In genomic region chr16:89958982-89959381, GRCm38 (mm10) we compare ENCODE assay signal across 9 mouse cellular contexts.
DNase-seq lines count a peak whose midpoint lies in the region; ATAC-seq and TF ChIP-seq lines count a peak whose summit lies in the region.
"Had no signal": no experiment of that assay in that cellular context is flagged by ENCODE, and none has a peak within 500 bp of the region (broad histone marks: within the 10 kb centered on the region; RNA-seq: fewer than 3 reads in every experiment).

No protein-coding gene starts in this region.

- peaks cover 13% of the 10 kb centered on the region for H3K4me1 ChIP-seq in intestine, embryonic 14.5 days (replicated peaks; ENCODE audit: control insufficient read depth, insufficient read depth, low read length)
- peaks cover 5% of the 10 kb centered on the region for H3K4me1 ChIP-seq in intestine, postnatal 0 days (replicated peaks; ENCODE audit: control insufficient read depth, insufficient read depth, low read length)
- peaks cover 12% of the 10 kb centered on the region for H3K4me1 ChIP-seq in thymus, adult 2 months (replicated peaks; ENCODE audit: control insufficient read depth, insufficient read depth, low read length)

- H3K9me3 ChIP-seq in intestine, embryonic 14.5 days (ENCODE audit: control insufficient read depth, low read length): no peaks in the 10 kb centered on the region
- H3K9me3 ChIP-seq in intestine, postnatal 0 days (ENCODE audit: control insufficient read depth): no peaks in the 10 kb centered on the region

- no peak for ATAC-seq in intestine, embryonic 14.5 days (replicated peaks; ENCODE audit: low FRiP score, low TSS enrichment, low read depth)
- no peak for ATAC-seq in intestine, postnatal 0 days
- ATAC-seq in hematopoietic stem cell, adult 5-6 weeks (replicated peaks in 1 of 2; ENCODE audit: insufficient read depth in 1 of 2, low FRiP score in 2 of 2, low TSS enrichment in 1 of 2, low read depth in 1 of 2, poor library complexity in 2 of 2, severe bottlenecking in 2 of 2): peak; percentile 68 to 78
- peak; percentile 66 for ATAC-seq in megakaryocyte, adult 5-6 weeks (ENCODE audit: poor library complexity, severe bottlenecking)
- ATAC-seq in CD4-positive, CD25-positive, alpha-beta regulatory T cell, adult 4 months: no peak

- no peak for TF ChIP-seq POLR2A in thymus, adult 2 months (IDR thresholded peaks at IDR 0.05; ENCODE audit: control insufficient read depth, extremely low read depth, insufficient read depth, low read length, poor library complexity)

- no peaks in the 10 kb centered on the region for H3K36me3 ChIP-seq in intestine, embryonic 14.5 days (ENCODE audit: control insufficient read depth, insufficient read depth, low read length)
- no peaks in the 10 kb centered on the region for H3K36me3 ChIP-seq in intestine, postnatal 0 days (ENCODE audit: control insufficient read depth, insufficient read depth)
- no peaks in the 10 kb centered on the region for H3K36me3 ChIP-seq in thymus, adult 2 months (ENCODE audit: control insufficient read depth, insufficient read depth, low read length)

- H3K27me3 ChIP-seq in intestine, embryonic 14.5 days (replicated peaks; ENCODE audit: control insufficient read depth, insufficient read depth, low read length): no peaks in the 10 kb centered on the region
- no peaks in the 10 kb centered on the region for H3K27me3 ChIP-seq in intestine, postnatal 0 days (replicated peaks; ENCODE audit: control insufficient read depth, insufficient read depth, low read length)
- H3K27me3 ChIP-seq in thymus, adult 2 months (ENCODE audit: control insufficient read depth, insufficient read depth, low read length): peaks cover 7% of the 10 kb centered on the region; the same call in 1 of the 2 replicates

- TF ChIP-seq CTCF in intestine, postnatal 0 days (IDR thresholded peaks at IDR 0.05; ENCODE audit: low read depth): no peak
- no peak for TF ChIP-seq CTCF in thymus, adult 2 months (IDR thresholded peaks at IDR 0.05; ENCODE audit: borderline replicate concordance, control insufficient read depth, extremely low read depth, insufficient read depth, low read length, poor library complexity)

- H3K4me2 ChIP-seq in intestine, embryonic 14.5 days (ENCODE audit: low read length): peak overlapping the region; percentile 18; the same call in 1 of the 2 replicates
- no peak overlapping the region for H3K4me2 ChIP-seq in intestine, postnatal 0 days (replicated peaks; ENCODE audit: low read depth)

- WGBS in intestine, embryonic 14.5 days: 27% methylated on average over 12 of the region's 12 CpGs
- 48% methylated on average over 12 of the region's 12 CpGs for WGBS in intestine, postnatal 0 days
- WGBS in thymus, adult 2 months: 40% methylated on average over 12 of the region's 12 CpGs

- H3K4me3 ChIP-seq in intestine, embryonic 14.5 days (ENCODE audit: low read depth, low read length): no peak overlapping the region
- H3K4me3 ChIP-seq in intestine, postnatal 0 days (ENCODE audit: low read depth, low read length): no peak overlapping the region
- H3K4me3 ChIP-seq in thymus, adult 2 months (ENCODE audit: control insufficient read depth, insufficient read depth, low read length): no peak overlapping the region

- H3K27ac ChIP-seq in intestine, embryonic 14.5 days (ENCODE audit: low read depth): no peak overlapping the region
- no peak overlapping the region for H3K27ac ChIP-seq in intestine, postnatal 0 days (ENCODE audit: low read depth, low read length)
- H3K27ac ChIP-seq in thymus, adult 2 months (ENCODE audit: control insufficient read depth, insufficient read depth, low read length): no peak overlapping the region

- DNase-seq in intestine, embryonic 14.5 days (ENCODE audit: low spot score): no peak
- DNase-seq in cerebellum, adult 8-10 months: peak; percentile 70
- no peak for DNase-seq in thymus, adult 2 months
- DNase-seq in Muller cell, postnatal 12 days (ENCODE audit: inconsistent ontology term): no peak
- DNase-seq: lung, adult 18-20 months had no signal

- H3K9ac ChIP-seq in intestine, embryonic 14.5 days (ENCODE audit: low read length): no peak overlapping the region
- no peak overlapping the region for H3K9ac ChIP-seq in intestine, postnatal 0 days (ENCODE audit: low read depth, low read length)

Comparison
In these comparisons a context has a peak if more than half of its experiments do, and no peak if none do; other contexts are left out.
1. ATAC-seq: peak in hematopoietic stem cell, adult 5-6 weeks (2 of 2) and megakaryocyte, adult 5-6 weeks (single experiment); none in intestine, embryonic 14.5 days (single experiment), intestine, postnatal 0 days (single experiment) and CD4-positive, CD25-positive, alpha-beta regulatory T cell, adult 4 months (single experiment).